Mouse (Mus musculus) ES-Bruce4 (cell line): Measurements from ENCODE around the gene Mtor. TPM values are rescaled to one million over a fixed set of nuclear protein-coding genes. Genes with fewer than 3 reads are reported as not detected.

Experiments used
- H3K27ac ChIP-seq: 2 replicates; pipeline ENCODE4 v1.5.1; 2012; ENCODE audit warnings: low read length, inconsistent platforms; ENCODE audit not compliant: insufficient read depth
- H3K27me3 ChIP-seq: 2 replicates; pipeline ENCODE4 v1.6.1; 2012; ENCODE audit warnings: mild to moderate bottlenecking, low read length, inconsistent platforms; ENCODE audit not compliant: control insufficient read depth, poor library complexity, insufficient read depth, severe bottlenecking
- H3K36me3 ChIP-seq: 2 replicates; pipeline ENCODE4 v1.6.1; 2012; ENCODE audit warnings: inconsistent platforms, mild to moderate bottlenecking, low read length, moderate library complexity; ENCODE audit not compliant: control insufficient read depth, poor library complexity, insufficient read depth, severe bottlenecking
- H3K4me1 ChIP-seq: one replicate; pipeline ENCODE4 v1.8.1; 2011; ENCODE audit warnings: low read length; ENCODE audit not compliant: control insufficient read depth, insufficient read depth
- H3K4me3 ChIP-seq: 2 replicates; pipeline ENCODE4 v1.5.1; 2011; ENCODE audit warnings: low read depth, mild to moderate bottlenecking, low read length
- H3K9ac ChIP-seq: 2 replicates; pipeline ENCODE4 v1.6.1; 2012; ENCODE audit warnings: low read depth, mild to moderate bottlenecking, inconsistent platforms; ENCODE audit not compliant: poor library complexity, severe bottlenecking
- H3K9me3 ChIP-seq: replicated peaks from 2 replicates; pipeline ENCODE4 v1.6.1; 2012; ENCODE audit warnings: mild to moderate bottlenecking, low read length, inconsistent platforms; ENCODE audit not compliant: control insufficient read depth, poor library complexity, insufficient read depth, severe bottlenecking
- CTCF ChIP-seq: IDR thresholded peaks from one replicate; pipeline ENCODE4 v1.8.1; 2011; ENCODE audit warnings: low read depth, low read length
- EP300 ChIP-seq: IDR thresholded peaks from 2 replicates; pipeline ENCODE4 v1.6.1; 2011; ENCODE audit warnings: low read depth, low read length; ENCODE audit not compliant: insufficient read depth
- POLR2A ChIP-seq: IDR thresholded peaks from one replicate; pipeline ENCODE4 v1.8.1; 2011; ENCODE audit warnings: low read length; ENCODE audit not compliant: insufficient read depth
- polyA plus RNA-seq: library from polyadenylated mRNA; stranded (reverse); fragments of >200 nt; gene quantifications from 2 replicates; pipeline ENCODE4 v1.2.4, GENCODE M21; 2011; ENCODE audit warnings: low read depth; ENCODE audit not compliant: missing spikeins, insufficient read depth, insufficient read length

Gene Mtor
- polyA plus RNA-seq, 1 experiment = 26.0 TPM

- peaks cover 17% of the 10 kb centered on the region for H3K4me1 ChIP-seq
- H3K27me3 ChIP-seq = no peaks in the 10 kb centered on the region
- no peaks in the 10 kb centered on the region for H3K9me3 ChIP-seq
- TF ChIP-seq EP300 (0 out of 2 replicates have a peak, but pooled peaks have one; percentile 3), POLR2A (no peak)
- H3K36me3 ChIP-seq = peaks cover 3% of the 10 kb centered on the region; the same call in 1 of the 2 replicates
- peak overlapping the region; percentile 73 for H3K27ac ChIP-seq
- no peak overlapping the region for H3K4me3 ChIP-seq
- H3K9ac ChIP-seq = peak overlapping the region; percentile 15; the same call in 1 of the 2 replicates
Observed at GRCm38 (mm10) chr4:148601871-148602270, 153.5 kb downstream of the Mtor start.

GRCm38 (mm10) chr4:148602357-148603120 lies 154.1 kb downstream of the Mtor start, which contains the start of gene Masp2:
TSS of gene Masp2 (plus strand) at chr4:148602554.
- no peak for TF ChIP-seq POLR2A
- TF ChIP-seq EP300 = no peak
- no peak for TF ChIP-seq CTCF
- Histone ChIP-seq H3K27me3 (no peaks in the 10 kb centered on the region), H3K36me3 (no peaks in the 10 kb centered on the region), H3K9me3 (no peaks in the 10 kb centered on the region), H3K4me3 (peak within 1 kb of the TSS; percentile 21), H3K27ac (peak within 1 kb of the TSS; percentile 73), H3K4me1 (peaks cover 17% of the 10 kb centered on the region), H3K9ac (peak within 1 kb of the TSS; percentile 15)

DNA sequence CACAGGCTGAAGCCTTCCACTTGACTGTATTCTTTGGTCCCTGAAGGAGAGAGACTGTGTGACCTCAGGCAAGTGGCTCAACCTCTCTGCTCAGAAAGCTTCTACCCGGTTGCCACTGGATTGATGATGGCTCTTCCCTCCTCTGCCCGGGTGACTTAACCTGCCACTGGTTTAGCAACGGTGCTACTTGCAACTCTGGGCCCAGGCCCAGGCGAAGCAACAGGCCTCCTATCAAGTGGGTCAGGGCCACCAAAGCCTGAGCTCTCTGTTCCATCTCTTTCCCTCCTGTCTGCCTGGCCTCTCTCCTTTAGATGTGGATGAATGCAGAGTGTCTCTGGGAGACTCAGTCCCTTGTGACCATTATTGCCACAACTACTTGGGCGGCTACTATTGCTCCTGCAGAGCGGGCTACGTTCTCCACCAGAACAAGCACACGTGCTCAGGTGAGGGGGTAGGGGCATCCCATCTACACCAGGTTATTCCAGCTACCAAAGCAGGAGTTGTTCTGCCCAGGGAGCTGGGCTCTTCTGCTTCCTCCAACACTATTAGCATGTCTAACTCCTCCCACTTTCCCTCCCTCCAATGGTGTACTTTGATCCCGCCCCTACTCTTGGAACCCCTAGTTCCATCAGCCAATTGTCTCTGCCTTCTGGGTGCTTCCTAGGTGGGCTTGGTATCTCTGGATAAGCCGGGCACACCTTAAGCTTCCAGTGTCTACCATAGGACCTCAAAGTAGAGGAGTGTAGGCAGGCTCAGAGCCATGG lies 155.1 kb downstream of the Mtor start:
- H3K27me3 ChIP-seq = no peaks in the 10 kb centered on the region
- H3K4me1 ChIP-seq = peaks cover 17% of the 10 kb centered on the region
- peak overlapping the region; percentile 30 for H3K27ac ChIP-seq
- TF ChIP-seq POLR2A (peak; percentile 70), EP300 (no peak)
- H3K9me3 ChIP-seq = no peaks in the 10 kb centered on the region
- peak overlapping the region; percentile 22; the same call in 1 of the 2 replicates for H3K4me3 ChIP-seq
- H3K9ac ChIP-seq = no peak overlapping the region
- H3K36me3 ChIP-seq = no peaks in the 10 kb centered on the region

- TF ChIP-seq CTCF = no peak
- no peak for TF ChIP-seq EP300
- TF ChIP-seq POLR2A = no peak
- H3K4me1 ChIP-seq = peaks cover 17% of the 10 kb centered on the region
- no peaks in the 10 kb centered on the region for H3K27me3 ChIP-seq
- H3K9me3 ChIP-seq = no peaks in the 10 kb centered on the region
- H3K4me3 ChIP-seq = no peak overlapping the region
- no peak overlapping the region for H3K9ac ChIP-seq
- no peaks in the 10 kb centered on the region for H3K36me3 ChIP-seq
- no peak overlapping the region for H3K27ac ChIP-seq
Observed at GRCm38 (mm10) chr4:148604141-148604540, 155.7 kb downstream of the Mtor start.

- Histone ChIP-seq H3K9me3 (no peaks in the 10 kb centered on the region), H3K27me3 (no peaks in the 10 kb centered on the region), H3K4me1 (peaks cover 17% of the 10 kb centered on the region), H3K4me3 (no peak overlapping the region), H3K27ac (no peak overlapping the region), H3K36me3 (no peaks in the 10 kb centered on the region), H3K9ac (no peak overlapping the region)
- TF ChIP-seq POLR2A = no peak
- peak; percentile 67 for TF ChIP-seq CTCF
- no peak for TF ChIP-seq EP300
Observed at GRCm38 (mm10) chr4:148604541-148605165, 156.2 kb downstream of the Mtor start.

Other genes starting within 250 kb of the Mtor start
- 0.56 and 1.0 TPM in 2 replicates for gene Disp3, start 160.6 kb upstream of the Mtor start, polyA plus RNA-seq
- gene Ubiad1, start 3.8 kb upstream of the Mtor start, polyA plus RNA-seq = 7.5 and 10.3 TPM in 2 replicates
- gene Angptl7, start 51.8 kb downstream of the Mtor start, polyA plus RNA-seq = 0.37 TPM in 1 of 2 replicates, not detected in the other
- 52.8 and 53.9 TPM in 2 replicates for gene Exosc10, start 109.8 kb downstream of the Mtor start, polyA plus RNA-seq
- 131 and 143 TPM in 2 replicates for gene Srm, start 142.9 kb downstream of the Mtor start, polyA plus RNA-seq
- gene Masp2, start 153.9 kb downstream of the Mtor start, polyA plus RNA-seq = 2.6 TPM in 2 replicates
- 742 and 797 TPM in 2 replicates for gene Tardbp, start 178.4 kb downstream of the Mtor start, polyA plus RNA-seq
- 0.49 TPM in 1 of 2 replicates, not detected in the other for gene Gm572, start 194.7 kb downstream of the Mtor start, polyA plus RNA-seq